Mouse (Mus musculus) hindbrain, embryonic 10.5 days (tissue): ENCODE measurements around the gene Pycr1. TPM values are rescaled to one million over a fixed set of nuclear protein-coding genes. Genes with fewer than 3 reads are reported as not detected.

Source experiments
- DNase-seq: peaks from one replicate; pipeline ENCODE4 v3.0.0-alpha.2; 2017; ENCODE audit warnings: low spot score
- H3K27ac ChIP-seq: fragments of 300-500 bp; sonication (generic); 2 replicates; pipeline ENCODE4 v1.5.1; 2016; ENCODE audit warnings: mild to moderate bottlenecking, moderate library complexity
- H3K27me3 ChIP-seq: fragments of 300-500 bp; sonication (generic); 2 replicates; pipeline ENCODE4 v1.6.1; 2016; ENCODE audit warnings: mild to moderate bottlenecking; ENCODE audit not compliant: poor library complexity, insufficient read depth, severe bottlenecking
- H3K36me3 ChIP-seq: fragments of 300-500 bp; sonication (generic); 2 replicates; pipeline ENCODE4 v1.6.1; 2016; ENCODE audit warnings: mild to moderate bottlenecking, moderate library complexity
- H3K4me1 ChIP-seq: fragments of 300-500 bp; sonication (generic); replicated peaks from 2 replicates; pipeline ENCODE4 v1.6.1; 2016; ENCODE audit warnings: mild to moderate bottlenecking
- H3K4me3 ChIP-seq: fragments of 300-500 bp; sonication (generic); 2 replicates; pipeline ENCODE4 v1.5.1; 2016; ENCODE audit warnings: mild to moderate bottlenecking, moderate library complexity
- H3K9me3 ChIP-seq: fragments of 300-500 bp; sonication (generic); 2 replicates; pipeline ENCODE4 v1.6.1; 2016; ENCODE audit warnings: mild to moderate bottlenecking, moderate library complexity
- WGBS: fragments of 180-500 bp; shearing (Covaris S2); methylation state at CpG from one replicate; pipeline ENCODE4 v1.1.7; 2016; 5-methylcytosine and 5-hydroxymethylcytosine counted together
- polyA plus RNA-seq: library from polyadenylated mRNA; unstranded; fragments of >200 nt; fragmentation: Nextera tagmentation; extraction: Ambion mirVana; gene quantifications from 2 replicates; pipeline ENCODE4 v1.2.1, GENCODE M21; 2016

Gene Pycr1
- polyA plus RNA-seq, 1 experiment from 2014 or later: 38.7 TPM

DNA sequence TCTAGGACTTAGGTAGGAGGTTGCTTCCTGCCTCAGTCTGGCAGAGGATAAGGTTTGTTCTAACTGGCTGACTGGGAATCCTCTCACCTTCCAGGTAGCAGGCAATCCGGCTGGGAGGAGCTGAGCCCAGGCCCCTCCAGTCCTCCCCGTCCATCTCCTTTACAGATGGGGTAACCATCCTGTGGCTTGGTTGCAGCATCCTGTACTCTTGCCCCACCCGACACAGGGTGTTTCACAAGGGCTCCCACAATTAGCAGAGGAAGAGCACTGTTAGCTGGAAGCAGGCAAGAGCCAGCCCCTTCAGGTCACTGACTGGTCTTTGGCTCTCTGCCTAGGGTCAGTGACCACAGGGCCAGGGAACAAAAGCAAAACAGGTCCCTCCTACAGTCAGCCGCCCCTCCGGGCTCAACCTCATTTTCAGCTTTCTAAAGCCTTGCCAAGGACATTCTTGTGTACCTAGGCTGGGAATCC is 13.1 kb downstream of the Pycr1 start:
- Histone ChIP-seq H3K27me3 (no peaks in the 10 kb centered on the region), H3K9me3 (no peaks in the 10 kb centered on the region), H3K4me1 (peaks cover 57% of the 10 kb centered on the region), H3K36me3 (peaks cover 41% of the 10 kb centered on the region), H3K4me3 (peak overlapping the region; percentile 96), H3K27ac (peak overlapping the region; percentile 76)
- DNase-seq: no peak
- WGBS: 32% methylated on average over 5 of the region's 5 CpGs

DNA sequence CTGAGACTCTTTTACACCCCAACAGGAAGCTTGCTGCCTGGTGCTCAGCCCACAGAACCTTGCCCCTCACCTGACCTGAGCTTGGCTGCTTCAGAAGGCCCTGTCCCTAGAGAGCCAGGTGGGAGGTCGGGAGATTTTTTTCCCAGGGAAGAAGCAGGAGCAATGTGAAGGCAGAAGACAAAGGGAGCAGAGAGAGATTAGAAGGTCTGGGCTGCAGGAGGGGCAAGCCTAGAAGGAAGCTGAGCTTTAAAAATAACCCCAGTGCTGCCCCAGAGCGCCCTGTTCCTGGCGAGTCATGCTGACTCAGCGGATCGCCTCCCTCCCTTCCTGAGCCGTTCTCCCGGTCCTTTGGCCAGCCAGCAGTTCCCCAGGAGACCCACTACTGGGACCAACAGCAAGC is 13.7 kb downstream of the Pycr1 start:
- peak; percentile 19 for DNase-seq
- H3K27ac ChIP-seq: peak overlapping the region; percentile 76
- H3K27me3 ChIP-seq: no peaks in the 10 kb centered on the region
- peak overlapping the region; percentile 96 for H3K4me3 ChIP-seq
- 31% methylated on average over 7 of the region's 7 CpGs for WGBS
- peaks cover 62% of the 10 kb centered on the region for H3K4me1 ChIP-seq
- H3K36me3 ChIP-seq: peaks cover 41% of the 10 kb centered on the region
- no peaks in the 10 kb centered on the region for H3K9me3 ChIP-seq

DNA sequence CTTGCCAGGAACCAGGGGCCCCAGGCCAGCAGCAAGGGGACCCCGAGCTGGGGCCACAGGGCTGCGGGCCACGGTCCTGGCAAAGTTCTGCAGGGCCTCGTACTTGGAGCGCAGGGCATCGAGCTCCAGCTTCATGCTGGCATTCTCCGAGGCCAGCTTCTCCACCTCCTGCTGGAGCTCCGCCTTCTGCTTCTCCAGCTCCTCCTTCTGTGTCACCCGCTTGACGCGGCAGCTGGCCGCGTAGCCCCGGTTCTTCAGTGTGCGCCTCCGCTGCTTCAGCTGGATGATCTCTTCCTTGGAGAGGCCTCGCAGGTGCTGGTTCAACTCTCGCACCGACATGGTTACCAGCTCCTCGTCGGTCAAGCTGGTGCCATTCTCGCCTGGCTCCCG is 14.2 kb downstream of the Pycr1 start:
- H3K27me3 ChIP-seq: no peaks in the 10 kb centered on the region
- peak overlapping the region; percentile 76 for H3K27ac ChIP-seq
- H3K9me3 ChIP-seq: no peaks in the 10 kb centered on the region
- 75% methylated on average over 23 of the region's 23 CpGs for WGBS
- H3K4me1 ChIP-seq: peaks cover 62% of the 10 kb centered on the region
- peaks cover 41% of the 10 kb centered on the region for H3K36me3 ChIP-seq
- H3K4me3 ChIP-seq: peak overlapping the region; percentile 96
- DNase-seq: no peak

DNA sequence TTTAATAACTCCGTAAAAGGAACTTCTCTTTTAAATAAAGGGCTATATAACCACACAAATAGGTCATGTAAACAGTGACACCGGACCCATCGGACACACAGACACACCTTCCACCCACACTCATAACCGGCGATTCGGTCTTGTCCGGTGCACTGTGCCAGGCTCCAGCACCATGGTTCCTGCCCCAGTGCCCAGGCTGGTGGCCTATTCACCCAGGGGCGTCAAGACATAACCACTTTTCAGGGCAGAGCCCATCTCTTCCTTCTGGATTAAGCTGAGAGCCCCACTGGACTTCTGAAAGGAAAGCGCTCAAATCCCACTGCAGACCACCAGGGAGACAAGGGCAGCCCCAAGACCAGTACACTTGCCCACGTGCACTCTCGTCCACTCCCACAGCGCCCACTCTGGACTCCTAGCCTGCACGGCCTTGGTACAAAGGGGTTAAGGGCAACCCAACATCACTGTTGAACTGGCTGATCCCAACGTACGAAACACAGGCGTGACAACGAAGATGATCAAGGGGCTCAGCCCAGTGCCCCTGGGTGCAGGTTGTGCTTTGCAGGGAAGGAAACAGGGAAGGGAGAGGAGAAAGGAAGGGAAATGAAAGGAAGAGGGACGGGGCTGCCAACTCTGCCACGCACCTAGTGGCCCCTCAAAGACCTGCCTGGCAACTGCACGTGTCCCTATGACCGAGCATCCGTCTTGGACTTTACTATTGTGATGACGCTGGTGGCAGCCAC is 14.8 kb downstream of the Pycr1 start:
- H3K4me3 ChIP-seq: peak overlapping the region; percentile 96; the same call in 1 of the 2 replicates
- peaks cover 63% of the 10 kb centered on the region for H3K4me1 ChIP-seq
- WGBS: 96% methylated on average over 23 of the region's 23 CpGs

DNA sequence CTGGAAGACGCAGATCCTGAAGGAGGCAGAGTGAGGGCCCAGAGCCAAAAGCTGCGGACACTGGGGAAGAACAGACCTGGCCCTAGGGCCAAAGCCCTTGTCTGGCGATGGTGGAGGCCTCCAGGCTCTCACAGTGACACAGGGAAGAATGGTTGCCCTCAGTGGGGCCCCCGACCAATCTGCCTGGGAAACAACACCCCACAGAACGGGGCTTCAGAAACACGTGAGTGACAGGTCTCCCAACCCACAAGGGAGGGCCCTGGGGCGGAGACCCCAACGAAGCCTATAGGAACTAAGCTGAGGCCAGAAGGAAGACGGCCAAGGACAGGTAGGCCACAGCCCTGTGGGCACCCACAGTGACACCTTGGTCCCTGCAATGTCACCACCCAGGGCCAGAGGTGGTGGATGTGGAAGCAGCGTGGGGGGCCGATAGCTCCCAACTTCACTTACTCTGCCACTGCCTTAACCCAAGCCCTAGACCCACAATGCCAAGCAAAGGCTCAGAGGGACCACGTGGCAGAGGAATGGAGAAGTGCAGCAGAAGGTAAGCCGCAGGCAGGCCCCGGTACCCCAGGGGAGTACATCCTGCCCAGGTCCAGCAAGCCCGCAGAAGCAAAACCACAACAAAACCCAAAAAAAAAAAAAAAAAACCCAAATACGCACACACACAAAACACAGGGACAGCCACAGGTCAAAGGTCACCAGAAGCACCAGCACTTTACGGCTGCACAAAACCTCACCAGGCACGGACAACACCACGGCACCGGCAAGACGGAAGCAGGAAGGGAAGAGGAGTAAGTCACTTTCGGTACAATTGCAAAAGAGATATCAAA is 15.9 kb downstream of the Pycr1 start:
- no peak for DNase-seq
- Histone ChIP-seq H3K27me3 (no peaks in the 10 kb centered on the region), H3K9me3 (no peaks in the 10 kb centered on the region), H3K4me3 (0 out of 2 replicates have a peak overlapping the region, but pooled peaks have one; percentile 6), H3K36me3 (peaks cover 49% of the 10 kb centered on the region), H3K4me1 (peaks cover 66% of the 10 kb centered on the region), H3K27ac (no peak overlapping the region)
- WGBS: 81% methylated on average over 22 of the region's 22 CpGs

More for the DNA sequence above, 14.8 kb downstream of the Pycr1 start:
- Histone ChIP-seq H3K36me3 (peaks cover 41% of the 10 kb centered on the region), H3K9me3 (no peaks in the 10 kb centered on the region), H3K27ac (peak overlapping the region; percentile 76; the same call in 1 of the 2 replicates), H3K27me3 (no peaks in the 10 kb centered on the region)
- no peak for DNase-seq

DNA sequence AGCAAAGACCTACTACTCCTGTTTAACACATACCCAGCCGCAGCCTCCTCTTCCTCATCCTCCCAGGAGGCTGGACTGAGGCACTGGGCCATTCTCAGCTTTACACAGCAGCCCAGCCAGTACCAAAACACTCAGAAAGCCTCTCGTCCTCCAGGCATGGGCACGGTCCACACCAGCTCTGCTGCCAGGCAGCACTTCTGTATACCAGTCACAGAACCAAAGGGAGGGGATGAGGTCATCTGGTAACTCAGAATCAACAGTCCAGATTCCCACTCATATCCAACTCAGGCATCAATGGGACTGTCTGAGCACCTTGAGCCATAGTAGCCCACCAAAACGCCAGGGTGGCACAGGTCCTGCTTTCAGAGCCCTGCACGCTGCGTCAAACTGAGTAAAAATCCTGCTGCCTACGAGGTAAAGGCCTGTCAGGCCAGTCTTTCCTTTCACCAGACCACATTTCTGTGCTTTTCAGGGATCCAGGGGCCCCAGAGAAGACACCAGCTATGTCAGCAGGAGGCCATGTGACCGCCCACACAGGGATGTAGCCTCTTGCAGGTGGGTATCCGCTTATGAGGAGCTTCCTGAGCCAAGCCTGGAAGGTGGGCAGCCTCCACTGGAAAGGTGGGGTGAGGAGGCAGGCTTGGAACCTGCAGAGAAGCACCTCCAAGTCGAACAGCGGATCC is 16.6 kb downstream of the Pycr1 start:
- H3K4me3 ChIP-seq: 0 out of 2 replicates have a peak overlapping the region, but pooled peaks have one; percentile 16
- DNase-seq: no peak
- peaks cover 56% of the 10 kb centered on the region for H3K36me3 ChIP-seq
- peaks cover 58% of the 10 kb centered on the region for H3K4me1 ChIP-seq
- 93% methylated on average over 11 of the region's 11 CpGs for WGBS
- no peaks in the 10 kb centered on the region for H3K9me3 ChIP-seq
- H3K27ac ChIP-seq: no peak overlapping the region
- H3K27me3 ChIP-seq: no peaks in the 10 kb centered on the region

DNA sequence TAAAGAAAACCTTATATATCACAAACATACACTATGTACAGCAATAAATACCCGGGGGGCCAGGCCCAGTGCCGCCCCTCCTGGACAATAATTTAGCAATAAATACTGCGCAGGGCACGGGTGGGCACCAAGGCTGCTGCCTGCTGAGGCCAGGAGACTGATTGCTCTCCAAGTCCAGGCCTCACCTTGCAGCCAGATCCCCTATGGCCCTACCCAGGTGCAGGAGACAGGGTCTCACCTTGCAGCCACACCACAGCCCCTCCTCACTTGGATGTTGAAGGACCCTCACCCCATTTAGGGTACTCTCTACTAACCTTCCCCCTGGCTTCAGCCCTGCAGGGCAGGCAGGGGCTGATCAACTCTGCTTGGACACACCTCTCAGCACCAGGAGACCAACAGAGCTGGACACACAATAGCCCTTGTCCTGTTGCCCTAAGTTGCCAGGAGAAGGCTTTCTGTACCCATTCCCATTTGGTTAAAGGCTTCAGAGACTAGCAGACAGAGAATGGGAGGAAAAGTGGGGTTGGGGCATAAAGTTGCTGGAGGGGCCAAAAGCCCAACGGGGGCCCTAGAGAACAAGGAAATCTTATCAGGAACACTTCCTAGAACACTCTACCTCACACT is 18.3 kb downstream of the Pycr1 start, which contains the start of gene Sirt7:
Gene Sirt7 (minus strand): TSS at position 89 of the 624 bp plus-strand sequence.
- Histone ChIP-seq H3K27ac (peak within 1 kb of the TSS; percentile 88), H3K4me1 (peaks cover 42% of the 10 kb centered on the region), H3K27me3 (no peaks in the 10 kb centered on the region), H3K4me3 (peak within 1 kb of the TSS; percentile 93), H3K9me3 (no peaks in the 10 kb centered on the region), H3K36me3 (peaks cover 72% of the 10 kb centered on the region)
- WGBS: 22% methylated on average over 5 of the region's 5 CpGs
- DNase-seq: no peak

DNA sequence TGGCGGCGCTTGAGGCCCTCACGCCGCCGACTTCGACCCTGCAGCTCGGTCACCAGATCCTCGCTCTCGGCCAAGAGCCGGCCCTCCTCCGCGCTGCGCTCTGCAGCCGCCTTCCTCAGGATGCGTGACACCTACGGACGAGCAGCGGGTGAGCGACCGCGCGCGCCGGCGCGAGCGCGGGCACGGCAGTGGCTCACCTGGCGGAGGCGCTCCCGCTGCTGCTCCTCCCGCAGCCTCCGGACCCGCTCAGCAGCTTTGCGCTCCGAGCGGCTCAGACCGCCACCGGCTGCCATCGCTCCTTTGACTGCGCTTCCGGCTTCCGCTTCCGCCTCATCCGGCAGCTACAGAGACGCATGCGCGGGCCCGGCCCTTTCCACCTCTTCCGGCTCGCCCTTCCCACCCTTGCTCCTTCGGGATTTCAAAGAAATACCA is 18.9 kb downstream of the Pycr1 start:
- H3K4me1 ChIP-seq: peaks cover 36% of the 10 kb centered on the region
- peak overlapping the region; percentile 88 for H3K27ac ChIP-seq
- peak; percentile 87 for DNase-seq
- H3K4me3 ChIP-seq: peak overlapping the region; percentile 93
- H3K27me3 ChIP-seq: no peaks in the 10 kb centered on the region
- no peaks in the 10 kb centered on the region for H3K9me3 ChIP-seq
- peaks cover 72% of the 10 kb centered on the region for H3K36me3 ChIP-seq
- under 1% methylated on average over 53 of the region's 53 CpGs for WGBS

DNA sequence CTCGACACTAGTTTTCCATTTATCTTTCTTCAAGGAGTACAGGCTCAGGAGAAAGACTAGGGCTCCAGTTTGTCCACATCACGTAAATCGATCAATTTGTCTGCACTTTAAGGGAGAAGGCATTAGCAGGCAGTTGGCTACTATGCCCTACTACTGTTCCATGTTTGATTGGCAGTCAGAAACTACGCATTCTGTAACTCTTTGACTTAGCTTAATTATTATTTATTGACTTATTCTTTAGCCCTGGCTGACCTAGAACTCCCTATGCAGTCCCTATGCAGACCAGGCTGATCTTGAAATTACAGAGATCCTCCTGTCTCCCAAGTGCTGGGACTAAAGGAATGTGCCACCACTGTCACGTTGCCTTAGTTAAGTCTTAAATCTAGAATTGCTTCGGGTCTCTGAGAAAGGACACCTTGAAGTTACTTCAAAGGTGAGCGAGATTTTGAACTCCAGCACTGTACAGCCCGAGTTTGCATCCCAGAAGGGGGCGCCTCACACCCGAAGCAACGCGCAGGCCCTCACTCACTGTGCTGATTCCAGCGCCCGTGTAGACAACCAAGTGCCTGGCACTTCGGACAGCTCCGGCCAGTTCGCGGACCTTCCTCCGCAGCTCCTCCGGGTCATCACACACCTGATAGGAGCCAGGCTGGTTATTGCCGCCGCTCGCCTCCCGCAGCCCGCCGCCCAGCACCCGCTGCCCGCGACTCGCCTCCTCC is 19.4 kb downstream of the Pycr1 start:
- H3K27me3 ChIP-seq: no peaks in the 10 kb centered on the region
- no peaks in the 10 kb centered on the region for H3K9me3 ChIP-seq
- H3K4me1 ChIP-seq: peaks cover 30% of the 10 kb centered on the region
- H3K4me3 ChIP-seq: peak overlapping the region; percentile 93
- H3K27ac ChIP-seq: peak overlapping the region; percentile 88
- peaks cover 72% of the 10 kb centered on the region for H3K36me3 ChIP-seq
- 13% methylated on average over 30 of the region's 30 CpGs for WGBS
- peak; percentile 64 for DNase-seq

DNA sequence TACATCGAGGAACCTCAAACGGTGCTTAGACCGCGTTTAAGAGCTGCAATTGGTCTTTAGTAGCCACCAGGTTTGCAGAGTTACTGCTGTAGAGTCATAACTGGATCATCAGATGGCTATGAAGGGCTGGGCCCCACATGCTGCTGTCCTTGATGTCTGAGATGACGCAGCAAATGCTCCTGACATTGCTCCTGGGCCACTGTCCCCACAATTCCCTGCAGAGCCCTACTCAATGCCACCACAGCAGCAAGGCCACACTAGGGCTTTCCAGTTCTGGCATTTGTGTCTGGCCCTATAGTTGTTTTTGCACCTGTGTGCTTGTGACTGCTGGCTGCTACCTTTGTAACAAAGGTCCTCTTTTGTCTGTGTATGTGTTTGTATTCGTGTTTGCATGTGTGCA is 20.8 kb downstream of the Pycr1 start:
- no peak overlapping the region for H3K27ac ChIP-seq
- peaks cover 33% of the 10 kb centered on the region for H3K4me1 ChIP-seq
- DNase-seq: no peak
- H3K27me3 ChIP-seq: no peaks in the 10 kb centered on the region
- no peaks in the 10 kb centered on the region for H3K9me3 ChIP-seq
- peaks cover 74% of the 10 kb centered on the region for H3K36me3 ChIP-seq
- no peak overlapping the region for H3K4me3 ChIP-seq
- WGBS: 90% methylated on average over 6 of the region's 6 CpGs

DNA sequence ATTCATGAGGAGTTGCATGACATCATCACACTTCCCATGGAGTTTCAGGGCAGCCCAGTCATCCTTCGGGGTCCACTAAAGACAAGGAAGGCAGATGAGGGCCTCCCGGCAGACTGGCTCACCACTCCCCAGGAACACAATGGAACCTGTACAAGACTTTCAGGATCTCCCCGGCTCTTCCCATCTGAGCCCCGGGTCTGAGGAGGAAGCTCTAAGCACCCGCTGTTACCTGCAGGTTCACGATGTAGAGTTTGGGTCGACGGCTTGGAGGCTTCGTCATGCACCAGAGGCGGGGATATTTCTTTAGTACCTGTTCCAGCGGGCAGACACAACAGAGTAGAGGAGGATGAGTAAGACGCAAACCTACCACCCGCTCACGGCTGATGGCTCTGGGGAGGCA is 23.4 kb downstream of the Pycr1 start:
- DNase-seq: no peak
- Histone ChIP-seq H3K4me1 (peaks cover 46% of the 10 kb centered on the region), H3K27ac (no peak overlapping the region), H3K27me3 (no peaks in the 10 kb centered on the region), H3K36me3 (peaks cover 66% of the 10 kb centered on the region), H3K4me3 (no peak overlapping the region), H3K9me3 (no peaks in the 10 kb centered on the region)
- WGBS: 95% methylated on average over 14 of the region's 14 CpGs
